In genomic region chr9:123099631-123100455, GRCm38 (mm10) we compare ENCODE assay signal across 14 mouse cellular contexts. TPM values are rescaled to one million over a fixed set of nuclear protein-coding genes. Genes with fewer than 3 reads are reported as not detected.
"Had no signal": no experiment of that assay in that cellular context is flagged by ENCODE, and none has a peak within 500 bp of the region (broad histone marks: within the 10 kb centered on the region; RNA-seq: fewer than 3 reads in every experiment).

No protein-coding gene starts in this region.

- H3K4me2 ChIP-seq: midbrain, embryonic 13.5 days had no signal

- H3K9me3 ChIP-seq: limb, embryonic 10.5 days; midbrain, embryonic 13.5 days had no signal

- H3K4me1 ChIP-seq: limb, embryonic 10.5 days; midbrain, embryonic 13.5 days had no signal

- DNase-seq: kidney, adult 8-10 months; kidney, postnatal 25 days; lung, adult 2 months; lung, postnatal 36 days; right cerebral cortex, adult 18-20 months; right cerebral cortex, postnatal 25 days; thymus, adult 18-20 months; thymus, postnatal 14 days had no signal

- ATAC-seq: intestine, embryonic 16.5 days; lung, postnatal 0 days; midbrain, embryonic 13.5 days had no signal

- H3K27me3 ChIP-seq: midbrain, embryonic 13.5 days had no signal

- H3K9ac ChIP-seq: midbrain, embryonic 13.5 days had no signal

- H3K4me3 ChIP-seq: limb, embryonic 10.5 days; midbrain, embryonic 13.5 days had no signal

- H3K27ac ChIP-seq: limb, embryonic 10.5 days; midbrain, embryonic 13.5 days had no signal

RNA-seq across cellular contexts. Expression of gene Clec3b, which starts 50.9 kb away (rescaled TPM):
- total RNA-seq: megakaryocyte, adult 5-6 weeks had no signal
- polyA plus RNA-seq: limb, embryonic 10.5 days; midbrain, embryonic 13.5 days; neural tube, embryonic 14.5 days had no signal
